Mouse (Mus musculus) liver, postnatal 0 days (tissue): ENCODE measurements around the gene Tmem238l.

Experiments used
- CTCF ChIP-seq: sonication (generic); IDR thresholded peaks from 2 replicates; pipeline ENCODE4 v1.5.1; 2016; ENCODE audit warnings: antibody characterized with exemption, low read depth
- EP300 ChIP-seq: IDR thresholded peaks from 2 replicates; pipeline ENCODE4 v1.6.1; 2016; ENCODE audit warnings: antibody characterized with exemption, low read depth, mild to moderate bottlenecking

- TF ChIP-seq CTCF (no peak), EP300 (no peak)
These were observed 7.0 kb downstream of the Tmem238l start for GRCm38 (mm10) chr11:66963462-66963861.
